Comparison of ENCODE assay signal across 34 mouse cellular contexts in the genomic region with DNA sequence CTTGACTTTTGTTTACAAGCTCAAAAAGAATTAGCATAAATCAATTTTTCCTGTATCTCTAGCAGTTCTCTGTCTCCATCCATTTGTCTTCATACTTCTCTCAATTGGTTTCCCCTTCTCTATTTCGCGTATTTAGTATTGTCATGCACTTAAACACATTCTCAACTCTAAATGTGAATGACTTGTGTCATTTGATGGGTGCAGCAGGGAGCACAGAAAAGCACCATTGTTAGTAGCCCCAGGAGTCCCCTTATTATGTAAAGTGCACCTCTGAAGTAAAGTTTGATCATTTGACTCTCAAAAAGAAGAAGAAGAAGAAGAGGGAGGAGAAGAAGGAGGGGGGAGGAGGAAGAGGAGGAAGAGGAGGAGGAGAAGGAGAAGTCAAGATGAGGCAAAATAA.
"Had no signal": no experiment of that assay in that cellular context is flagged by ENCODE, and none has a peak within 500 bp of the region (broad histone marks: within the 10 kb centered on the region; RNA-seq: fewer than 3 reads in every experiment).

No protein-coding gene starts in this region.

- H3K9ac ChIP-seq: heart, embryonic 12.5 days; heart, embryonic 13.5 days; heart, embryonic 15.5 days; hindbrain, embryonic 12.5 days; hindbrain, embryonic 13.5 days; hindbrain, embryonic 14.5 days; hindbrain, embryonic 15.5 days; intestine, embryonic 15.5 days; kidney, embryonic 15.5 days had no signal

- ATAC-seq: hindbrain, embryonic 16.5 days; hindbrain, postnatal 0 days; inflammation-experienced regulatory T-cells, adult 6 months; intestine, embryonic 15.5 days; intestine, embryonic 16.5 days; intestine, postnatal 0 days had no signal

- H3K4me1 ChIP-seq: heart, embryonic 12.5 days; heart, embryonic 13.5 days; heart, embryonic 15.5 days; hindbrain, embryonic 12.5 days; hindbrain, embryonic 13.5 days; hindbrain, embryonic 15.5 days; intestine, embryonic 15.5 days; kidney, embryonic 15.5 days had no signal

- H3K27me3 ChIP-seq: heart, embryonic 12.5 days; heart, embryonic 13.5 days; heart, embryonic 15.5 days; hindbrain, embryonic 12.5 days; hindbrain, embryonic 13.5 days; hindbrain, embryonic 15.5 days; intestine, embryonic 15.5 days; kidney, embryonic 15.5 days had no signal

- H3K9me3 ChIP-seq: heart, embryonic 12.5 days; heart, embryonic 13.5 days; heart, embryonic 15.5 days; hindbrain, embryonic 10.5 days; hindbrain, embryonic 12.5 days; hindbrain, embryonic 13.5 days; hindbrain, embryonic 15.5 days; intestine, embryonic 15.5 days; kidney, embryonic 15.5 days had no signal

- H3K27ac ChIP-seq: heart, embryonic 13.5 days; heart, embryonic 15.5 days; hindbrain, embryonic 10.5 days; hindbrain, embryonic 12.5 days; hindbrain, embryonic 13.5 days; hindbrain, embryonic 14.5 days; hindbrain, embryonic 15.5 days; hindbrain, postnatal 0 days; intestine, embryonic 15.5 days; kidney, embryonic 15.5 days; kidney, postnatal 0 days; layer of hippocampus, adult 2 months; left cerebral cortex, adult 2 months had no signal

- H3K36me3 ChIP-seq: heart, embryonic 12.5 days; heart, embryonic 13.5 days; heart, embryonic 15.5 days; hindbrain, embryonic 10.5 days; hindbrain, embryonic 12.5 days; hindbrain, embryonic 13.5 days; hindbrain, embryonic 15.5 days; intestine, embryonic 15.5 days; kidney, embryonic 15.5 days had no signal

- H3K4me3 ChIP-seq: heart, embryonic 12.5 days; heart, embryonic 13.5 days; heart, embryonic 15.5 days; hindbrain, embryonic 10.5 days; hindbrain, embryonic 12.5 days; hindbrain, embryonic 13.5 days; hindbrain, embryonic 15.5 days; intestine, embryonic 15.5 days; kidney, embryonic 15.5 days; layer of hippocampus, adult 2 months; left cerebral cortex, adult 2 months had no signal

- DNase-seq: heart, postnatal 10 days; heart, postnatal 14 days; heart, postnatal 36 days; heart, postnatal 4 days; kidney, adult 11 months; kidney, adult 18-20 months; kidney, adult 2 months; kidney, adult 8-10 months; kidney, adult 9 months; kidney, postnatal 10 days; kidney, postnatal 14 days; kidney, postnatal 25 days; kidney, postnatal 36 days; kidney, postnatal 4 days; layer of hippocampus, adult 9-11 months; layer of hippocampus, postnatal 36 days had no signal
